Mouse (Mus musculus) adrenal gland (tissue): Measurements from ENCODE around the gene Selplg.

Experiments
- intact Hi-C: fragments of 180-260 bp; cut with DNase I; formaldehyde crosslinking; loops from one replicate; pipeline ENCODE4 v1.15.1; 2025

The Selplg gene

GRCm38 (mm10) chr5:113829566-113830291 is 2.7 kb downstream of the Selplg start:
- intact Hi-C loops, result loop anchor here (10.0 kb wide), 1 partner anchor 355 kb away; no protein-coding TSS in a partner anchor

DNA sequence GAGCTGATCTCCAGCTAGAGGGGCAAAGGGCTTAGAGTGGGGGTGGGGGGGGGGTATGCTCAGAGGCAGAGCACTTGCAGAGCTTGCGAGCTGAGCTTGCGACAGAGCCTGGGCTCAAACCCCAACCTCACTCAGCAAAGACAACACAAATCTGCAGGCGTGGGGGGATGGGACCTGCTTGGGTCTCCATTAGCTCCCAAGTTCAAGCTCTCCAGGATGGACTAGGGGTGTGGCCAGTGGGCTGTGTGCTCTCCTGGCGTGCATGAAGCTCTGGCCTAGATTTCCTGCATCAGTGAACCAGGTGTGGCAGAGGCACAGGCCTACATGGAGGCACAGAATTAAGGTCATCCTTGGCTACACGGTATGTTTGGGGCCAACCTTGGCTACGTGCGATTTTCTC is 4.0 kb downstream of the Selplg start:
- intact Hi-C loops, result loop anchor here (10.0 kb wide), 1 partner anchor 354 kb away; no protein-coding TSS in a partner anchor

DNA sequence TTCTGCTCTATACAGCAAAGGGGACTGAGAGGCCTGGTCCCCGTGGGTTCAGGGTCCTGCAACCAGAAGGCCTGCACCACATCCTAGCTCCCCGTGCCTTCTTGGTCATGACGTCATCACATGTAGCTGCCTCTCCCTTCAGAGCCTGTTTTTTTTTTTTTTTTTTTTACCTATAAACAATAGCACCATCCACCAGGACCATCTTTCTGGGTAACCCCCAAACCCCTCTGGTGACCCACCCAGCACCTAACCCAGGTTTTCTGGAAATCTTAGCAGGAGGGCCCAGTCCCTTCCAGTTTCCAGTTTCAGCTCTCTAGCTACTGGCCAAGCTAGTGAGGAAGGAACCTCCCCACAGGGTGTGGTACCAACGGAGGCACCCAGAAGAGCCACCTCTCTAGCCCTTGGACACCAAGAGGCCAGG is 4.4 kb downstream of the Selplg start:
- intact Hi-C loops, result loop anchor here (10.0 kb wide), 1 partner anchor 353 kb away; no protein-coding TSS in a partner anchor

- intact Hi-C loops, result loop anchor here (10.0 kb wide), 1 partner anchor 352 kb away; no protein-coding TSS in a partner anchor
Observed at GRCm38 (mm10) chr5:113826619-113827018, 5.8 kb downstream of the Selplg start.

GRCm38 (mm10) chr5:113825558-113825957 is 6.9 kb downstream of the Selplg start:
- intact Hi-C loops, result loop anchor here (10.0 kb wide), 1 partner anchor 351 kb away; no protein-coding TSS in a partner anchor

GRCm38 (mm10) chr5:113824228-113824627 is 8.2 kb downstream of the Selplg start:
- intact Hi-C loops, result loop anchor here (10.0 kb wide), 1 partner anchor 349 kb away; no protein-coding TSS in a partner anchor

DNA sequence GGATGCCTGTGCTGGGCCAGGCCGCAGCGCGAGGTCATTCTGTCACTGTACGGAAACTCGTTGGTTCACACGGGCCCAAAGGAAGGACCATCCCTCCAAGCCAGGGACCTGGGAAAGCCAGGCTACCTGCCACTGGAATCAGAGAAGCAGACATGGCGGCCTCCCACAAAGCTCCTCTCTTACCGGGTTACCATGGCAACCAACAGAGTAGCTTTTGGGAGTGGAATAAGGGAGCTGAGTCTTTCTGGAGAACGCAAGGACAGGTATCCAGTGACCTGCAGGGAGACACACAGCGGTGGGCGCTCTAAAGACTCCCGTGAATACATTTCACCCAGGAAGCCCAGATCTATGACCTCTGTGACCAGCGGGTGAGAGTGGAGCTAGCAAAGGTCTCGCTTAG is 13.9 kb downstream of the Selplg start:
- intact Hi-C loops, result loop anchor here (10.0 kb wide), 2 partner anchors 84 to 454 kb away; partner anchors contain the start of gene Ficd

DNA sequence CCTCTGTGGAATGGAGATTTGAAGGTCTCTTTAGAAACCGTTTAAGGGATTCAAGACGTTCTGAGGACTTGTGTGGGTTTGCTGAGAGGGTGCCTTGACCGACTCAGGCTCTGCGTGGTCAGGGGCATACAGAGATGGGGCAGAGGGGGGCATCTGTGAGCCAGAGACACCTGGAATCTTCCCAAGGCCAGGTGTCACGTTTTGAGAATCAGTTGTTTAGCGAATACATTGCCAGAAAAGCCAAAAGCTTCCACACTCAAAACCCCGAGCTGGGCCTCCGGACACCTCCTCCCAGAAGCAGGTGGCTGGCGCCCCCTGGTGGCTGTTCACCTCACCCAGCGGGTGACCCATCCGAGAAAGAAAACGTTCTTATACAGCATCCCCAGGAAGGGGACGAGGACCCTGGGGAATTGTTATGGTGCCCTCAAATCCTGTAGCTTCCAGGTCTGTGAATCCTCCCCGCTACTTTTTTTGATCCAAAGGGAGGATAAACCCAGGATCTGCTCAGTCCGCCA is 16.7 kb downstream of the Selplg start:
- intact Hi-C loops, result loop anchor here (1.0 to 10.0 kb wide), 3 partner anchors 42 to 451 kb away; partner anchors contain the start of gene Ficd

- intact Hi-C loops, result loop anchor here (1.0 to 10.0 kb wide), 3 partner anchors 42 to 450 kb away; partner anchors contain the start of gene Ficd
Observed at GRCm38 (mm10) chr5:113815041-113815389, 17.4 kb downstream of the Selplg start.

DNA sequence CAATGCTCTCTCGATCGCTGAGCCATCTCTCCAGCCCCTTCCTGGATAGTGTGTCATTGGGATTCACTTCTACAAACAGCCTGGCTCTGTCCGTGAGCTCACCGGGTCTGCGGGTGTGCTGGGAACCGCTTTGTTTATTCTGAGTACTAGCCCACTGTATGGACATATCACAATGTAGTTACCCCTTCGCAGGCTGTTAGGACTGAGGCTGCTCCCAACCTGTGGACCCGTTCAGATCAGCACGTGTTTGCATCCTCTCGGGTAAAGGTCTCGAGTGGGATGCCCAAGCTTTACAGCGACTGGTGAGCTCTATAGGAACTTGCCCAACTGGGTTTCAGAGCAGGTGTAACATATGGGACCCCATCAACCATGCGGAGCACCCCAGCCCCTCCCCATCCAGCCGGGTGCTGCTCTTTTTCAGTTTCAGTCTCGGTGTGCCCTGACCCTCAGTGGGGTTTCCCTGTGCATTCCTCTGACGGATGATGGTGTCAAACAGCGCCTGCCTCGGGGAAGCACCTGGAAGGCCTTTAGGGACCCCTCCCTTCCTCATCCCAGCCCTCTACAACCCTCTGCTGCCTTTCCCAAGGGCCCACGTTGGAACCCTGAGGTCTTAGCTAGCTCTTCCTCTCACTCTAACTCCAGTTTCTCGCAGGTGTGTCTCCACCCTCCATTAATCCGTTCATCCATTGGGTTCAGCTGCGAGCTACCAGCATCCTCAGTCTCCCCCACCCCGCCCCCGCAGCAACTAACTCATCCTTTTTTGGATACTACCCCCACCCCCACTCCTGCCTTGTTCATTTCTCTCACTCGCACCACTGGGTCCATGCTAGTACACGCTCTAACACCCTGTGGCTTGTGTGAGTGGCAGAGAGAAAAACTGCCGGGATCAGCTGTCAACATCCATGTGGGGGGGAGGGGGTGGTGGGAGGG is 18.1 kb downstream of the Selplg start:
- intact Hi-C loops, result loop anchor here (1.0 to 10.0 kb wide), 3 partner anchors 41 to 450 kb away; partner anchors contain the start of gene Ficd

- intact Hi-C loops, result loop anchor here (10.0 kb wide), 2 partner anchors 79 to 449 kb away; partner anchors contain the start of gene Ficd
Observed at GRCm38 (mm10) chr5:113813608-113814007, 18.8 kb downstream of the Selplg start.

DNA sequence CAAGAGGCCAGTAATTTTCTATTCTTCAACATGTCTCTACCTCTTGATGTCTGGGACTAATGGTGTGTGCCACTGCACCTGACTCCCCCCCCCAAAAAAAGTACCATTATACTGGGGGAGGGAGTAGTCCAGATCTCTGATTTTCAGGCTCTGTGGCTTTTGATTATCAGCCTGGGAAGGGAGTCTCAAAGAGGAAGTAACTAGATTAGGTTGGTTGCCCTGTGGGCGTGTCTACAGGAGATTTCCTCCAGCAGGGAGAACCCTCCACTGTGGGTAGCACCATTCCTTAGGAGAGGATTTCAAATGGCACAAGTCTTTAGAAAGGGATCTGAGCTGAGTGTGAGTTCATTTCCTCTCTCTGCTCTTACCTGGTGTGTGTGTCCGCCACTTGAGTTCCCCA is 19.8 kb downstream of the Selplg start:
- intact Hi-C loops, result loop anchor here (10.0 kb wide), 2 partner anchors 78 to 448 kb away; partner anchors contain the start of gene Ficd

- intact Hi-C loops, result loop anchor here (10.0 kb wide), 2 partner anchors 77 to 447 kb away; partner anchors contain the start of gene Ficd
Observed at GRCm38 (mm10) chr5:113811824-113812420, 20.5 kb downstream of the Selplg start.

DNA sequence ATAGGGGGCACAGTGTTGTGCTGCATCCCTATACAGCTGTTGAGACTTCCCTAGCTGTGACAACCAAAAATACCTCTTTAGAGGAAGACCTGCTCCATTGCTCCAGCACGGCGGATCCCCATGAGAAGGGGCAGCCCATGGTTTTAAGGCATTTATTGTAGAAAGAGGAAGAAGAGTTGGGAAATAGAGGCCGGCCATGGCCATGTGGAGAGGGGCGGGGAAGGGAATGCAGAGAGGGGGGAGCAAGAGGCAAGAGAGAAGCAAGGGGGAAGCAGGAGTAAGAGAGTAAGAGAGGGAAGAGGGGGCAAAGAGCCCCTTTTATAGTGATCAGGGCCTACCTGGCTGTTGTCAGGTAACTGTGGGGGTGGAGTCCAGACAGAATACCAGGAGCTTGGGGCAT is 22.3 kb downstream of the Selplg start:
- intact Hi-C loops, result loop anchor here (10.0 kb wide), 2 partner anchors 75 to 445 kb away; partner anchors contain the start of gene Ficd

DNA sequence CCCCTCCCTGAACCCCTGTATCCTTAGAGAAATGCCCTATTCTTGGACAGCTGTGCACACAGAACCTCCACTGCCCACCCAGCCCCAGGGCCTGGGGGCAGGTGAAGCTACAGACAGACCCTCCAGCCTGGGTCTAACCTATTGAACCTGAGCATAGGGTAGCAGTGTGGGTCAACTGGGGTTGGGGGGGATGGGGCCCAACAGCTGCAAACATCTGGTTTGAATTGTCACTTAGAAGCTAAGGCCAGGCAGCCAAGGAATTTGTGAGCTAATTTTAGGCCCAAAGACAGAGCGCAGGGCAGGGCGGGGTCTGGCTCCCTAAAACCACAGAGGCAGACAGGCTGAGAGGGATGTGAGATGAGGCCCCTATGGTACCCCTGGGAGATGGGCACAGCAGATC is 24.3 kb downstream of the Selplg start:
- intact Hi-C loops, result no loop called here

DNA sequence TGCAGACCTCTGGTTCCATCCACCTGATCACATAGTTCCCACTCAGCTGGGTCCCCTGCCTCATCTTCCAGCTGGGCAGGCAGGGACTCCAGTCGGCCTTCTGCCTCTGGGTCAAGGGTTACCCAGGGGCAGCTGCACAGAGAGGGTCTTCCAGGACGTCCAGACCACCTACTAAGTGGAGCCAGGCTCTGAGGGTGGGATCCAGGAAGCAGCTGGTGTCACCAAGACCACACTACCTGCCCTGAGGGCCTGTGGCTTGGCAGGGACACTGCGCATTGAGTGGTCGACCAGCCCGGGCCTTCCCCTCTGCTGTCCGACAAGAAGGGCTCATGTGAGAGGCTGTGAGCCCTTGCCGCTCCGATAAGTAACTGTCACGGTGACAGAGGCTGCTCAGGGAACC is 24.7 kb downstream of the Selplg start:
- intact Hi-C loops, result no loop called here

DNA sequence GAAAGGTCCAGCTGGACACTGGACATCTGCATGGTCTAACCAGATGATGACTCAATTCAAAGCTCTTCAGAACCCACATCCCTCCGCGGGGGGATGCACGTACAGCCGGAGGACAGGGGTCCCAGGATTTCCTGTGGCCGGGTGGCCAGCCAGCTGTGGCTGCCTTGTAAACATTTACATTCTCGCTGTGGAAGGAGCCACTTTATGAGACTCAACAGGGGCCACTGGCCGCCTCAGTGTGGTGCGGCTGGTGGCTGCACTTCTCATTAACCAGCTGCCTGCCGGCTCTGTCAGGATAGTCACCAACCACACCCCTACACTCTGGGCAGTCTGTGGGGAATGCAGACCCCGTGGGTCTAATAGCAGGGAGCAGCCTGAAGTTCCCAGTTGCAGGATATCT is 26.0 kb downstream of the Selplg start:
- intact Hi-C loops, result no loop called here

DNA sequence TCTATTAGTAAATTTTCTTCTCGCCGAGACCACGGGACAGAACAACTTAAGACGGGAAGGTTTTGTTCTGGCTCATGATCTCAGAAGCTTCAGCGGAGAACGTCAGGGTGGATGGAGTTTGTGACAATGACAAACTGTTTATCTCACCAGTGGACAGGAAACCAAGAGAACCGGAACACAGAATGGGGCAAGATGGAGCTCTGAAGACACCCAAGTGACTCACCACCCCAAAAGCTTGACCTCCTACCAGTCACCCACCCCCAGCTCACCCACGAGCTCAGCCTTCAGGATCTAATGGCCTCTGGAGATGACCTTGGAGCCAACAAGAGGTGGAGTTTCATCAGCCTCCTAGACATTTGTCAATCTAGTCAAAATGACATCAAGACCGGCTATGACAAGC is 27.1 kb downstream of the Selplg start:
- intact Hi-C loops, result no loop called here

- intact Hi-C loops, result no loop called here
Observed at GRCm38 (mm10) chr5:113804395-113804966, 28.0 kb downstream of the Selplg start.

GRCm38 (mm10) chr5:113800280-113800679 is 32.2 kb downstream of the Selplg start, which contains the start of gene Tmem119:
Gene Tmem119 (minus strand): TSS chr5:113800516.
- intact Hi-C loops, result no loop called here
